Mouse (Mus musculus): ENCODE data around the gene 2610008E11Rik.
"Not testable (repeated sequence)": the region's sequence is repeated elsewhere in the genome, so short reads cannot be mapped to it uniquely, and the experiment has no call there.

The 2610008E11Rik gene

GRCm38 (mm10) chr10:79097161-79097754 is at the start of gene 2610008E11Rik:
2610008E11Rik (minus strand) TSS chr10:79097600.
- DNase-seq, result peak; percentile 94 to 95

GRCm38 (mm10) chr10:79116125-79116849 is 18.9 kb upstream of the 2610008E11Rik start:
- DNase-seq, result peak; percentile 35 to 75

GRCm38 (mm10) chr10:79115085-79115484 is 17.7 kb upstream of the 2610008E11Rik start:
- DNase-seq, result no peak

GRCm38 (mm10) chr10:79110482-79110881 is 13.1 kb upstream of the 2610008E11Rik start:
- DNase-seq, result no peak

GRCm38 (mm10) chr10:79109156-79109555 is 11.8 kb upstream of the 2610008E11Rik start:
- no peak for DNase-seq

GRCm38 (mm10) chr10:79107531-79107930 is 10.1 kb upstream of the 2610008E11Rik start:
- no peak for DNase-seq

GRCm38 (mm10) chr10:79106325-79107282 is 9.2 kb upstream of the 2610008E11Rik start:
- no peak for DNase-seq

GRCm38 (mm10) chr10:79096706-79097105 is 694 bp downstream of the 2610008E11Rik start:
- DNase-seq, result no peak

- no peak for DNase-seq
These were observed 5.7 kb downstream of the 2610008E11Rik start for GRCm38 (mm10) chr10:79091731-79092130.

- no peak for DNase-seq
These were observed 8.4 kb downstream of the 2610008E11Rik start for GRCm38 (mm10) chr10:79089000-79089399.

- DNase-seq, result no peak
These were observed 10.8 kb downstream of the 2610008E11Rik start for GRCm38 (mm10) chr10:79086577-79086976.

- not testable (repeated sequence) for DNase-seq
These were observed 40.0 kb downstream of the 2610008E11Rik start for GRCm38 (mm10) chr10:79057370-79057769.

- DNase-seq, result not testable (repeated sequence)
These were observed 54.9 kb downstream of the 2610008E11Rik start for GRCm38 (mm10) chr10:79042457-79042856.

GRCm38 (mm10) chr10:79028441-79028840 is 69.0 kb downstream of the 2610008E11Rik start, which contains the start of gene Olfr57:
Olfr57 (plus strand) TSS chr10:79028741.
- DNase-seq, result no peak
